Mouse (Mus musculus) E14TG2a.4 (cell line): ENCODE measurements around the gene U2surp.

Experiments
- CTCF ChIP-seq: conservative IDR thresholded peaks from 2 replicates; pipeline ENCODE4 v1.5.1; 2014; ENCODE audit warnings: low read length
- NANOG ChIP-seq: IDR thresholded peaks from 2 replicates; pipeline ENCODE4 v1.6.1; 2014; ENCODE audit warnings: borderline replicate concordance, low read length, mixed read lengths
- POU5F1 ChIP-seq: IDR thresholded peaks from 2 replicates; pipeline ENCODE4 v1.6.1; 2014; ENCODE audit warnings: low read length, borderline replicate concordance

GRCm38 (mm10) chr9:95550856-95551774 lies 39.3 kb upstream of the U2surp start:
- no peak for TF ChIP-seq CTCF
- no peak for TF ChIP-seq NANOG
- TF ChIP-seq POU5F1 = no peak
